Mouse (Mus musculus) stomach, postnatal 0 days (tissue): Measurements from ENCODE around the gene Cd33.

Source experiments
- CTCF ChIP-seq: IDR thresholded peaks from 2 replicates; pipeline ENCODE4 v1.5.1; 2016; ENCODE audit warnings: antibody characterized with exemption, low read depth, mild to moderate bottlenecking, moderate library complexity
- EP300 ChIP-seq: optimal IDR thresholded peaks from 2 replicates; pipeline ENCODE3; 2016; ENCODE audit warnings: antibody characterized with exemption

GRCm38 (mm10) chr7:43522776-43523175 is 21.5 kb downstream of the Cd33 start:
- no peak for TF ChIP-seq EP300
- TF ChIP-seq CTCF = no peak
